Mouse (Mus musculus) layer of hippocampus, postnatal 25 days (tissue): ENCODE data around the gene Lama4. TPM values are rescaled to one million over a fixed set of nuclear protein-coding genes. Genes with fewer than 3 reads are reported as not detected.

ENCODE experiments used
- DNase-seq, 2 experiments: peaks; one replicate each; pipeline ENCODE4 v3.0.0; 2022; ENCODE audit warnings: mixed read lengths in 2 of 2, low spot score in 1 of 2; ENCODE audit errors: extremely low spot score in 1 of 2
- total RNA-seq, 2 experiments: library from RNA; stranded (reverse); gene quantifications; 2 replicates each; pipeline ENCODE4 v1.2.3; 2021

Lama4 gene
- total RNA-seq, 2 experiments from 2014 or later = 4.3 to 7.0 TPM

GRCm38 (mm10) chr10:39044476-39044995, 79.2 kb downstream of the Lama4 start:
- DNase-seq = no peak

GRCm38 (mm10) chr10:39045111-39045510, 79.8 kb downstream of the Lama4 start:
- no peak for DNase-seq

GRCm38 (mm10) chr10:39047775-39048174, 82.5 kb downstream of the Lama4 start:
- DNase-seq = no peak

- DNase-seq = no peak
These were observed 84.4 kb downstream of the Lama4 start for GRCm38 (mm10) chr10:39049581-39050294.

- DNase-seq = no peak
These were observed 90.7 kb downstream of the Lama4 start for GRCm38 (mm10) chr10:39056050-39056449.

- no peak for DNase-seq
These were observed 99.4 kb downstream of the Lama4 start for GRCm38 (mm10) chr10:39064732-39065131.

- DNase-seq = no peak
These were observed 100.1 kb downstream of the Lama4 start for GRCm38 (mm10) chr10:39065449-39065848.

- DNase-seq = no peak
These were observed 100.7 kb downstream of the Lama4 start for GRCm38 (mm10) chr10:39066061-39066460.

- DNase-seq = peak in 1 of 2 experiments; percentile 67
These were observed 101.6 kb downstream of the Lama4 start for GRCm38 (mm10) chr10:39066962-39067361.

- no peak for DNase-seq
These were observed 106.7 kb downstream of the Lama4 start for GRCm38 (mm10) chr10:39072048-39072447.

GRCm38 (mm10) chr10:39096981-39097380, 131.7 kb downstream of the Lama4 start:
- DNase-seq = peak; percentile 11 to 55

GRCm38 (mm10) chr10:39098746-39099145, 133.4 kb downstream of the Lama4 start:
- no peak for DNase-seq

GRCm38 (mm10) chr10:39104803-39105449, 139.6 kb downstream of the Lama4 start:
- no peak for DNase-seq

GRCm38 (mm10) chr10:39106413-39106812, 141.1 kb downstream of the Lama4 start:
- DNase-seq = no peak

GRCm38 (mm10) chr10:39106935-39107334, 141.6 kb downstream of the Lama4 start:
- DNase-seq = no peak

GRCm38 (mm10) chr10:39108837-39109488, 143.6 kb downstream of the Lama4 start:
- no peak for DNase-seq

- DNase-seq = no peak
These were observed 144.2 kb downstream of the Lama4 start for GRCm38 (mm10) chr10:39109489-39109874.

- DNase-seq = no peak
These were observed 156.1 kb downstream of the Lama4 start for GRCm38 (mm10) chr10:39121412-39121811.

GRCm38 (mm10) chr10:39133462-39134310, 168.4 kb downstream of the Lama4 start, which contains the start of the genes Fam229b and Tube1:
TSS of gene Fam229b (minus strand) at chr10:39133914.
TSS of gene Tube1 (plus strand) at chr10:39133976.
- DNase-seq = peak; percentile 80 to 85

- DNase-seq = no peak
These were observed 172.5 kb downstream of the Lama4 start for GRCm38 (mm10) chr10:39137766-39138165.
